Mouse (Mus musculus) heart, embryonic 16.5 days (tissue): ENCODE measurements around the gene Col25a1. TPM values are rescaled to one million over a fixed set of nuclear protein-coding genes. Genes with fewer than 3 reads are reported as not detected.

Experiments used
- ATAC-seq: fragments of 200-750 bp; cut with Nextera tagmentation; replicated peaks from 2 replicates; pipeline ENCODE4 v1.8.0; 2017; ENCODE audit warnings: moderate number of reproducible peaks; ENCODE audit not compliant: insufficient read depth, low FRiP score; ENCODE audit errors: extremely low read depth
- H3K27ac ChIP-seq: fragments of 300-500 bp; sonication (generic); 2 replicates; pipeline ENCODE4 v1.5.1; 2014; ENCODE audit warnings: mild to moderate bottlenecking, low read length, control low read depth, moderate library complexity
- H3K27me3 ChIP-seq: fragments of 300-500 bp; sonication (generic); 2 replicates; pipeline ENCODE4 v1.6.1; 2014; ENCODE audit warnings: low read length, mixed read lengths; ENCODE audit not compliant: control insufficient read depth, insufficient read depth
- H3K36me3 ChIP-seq: fragments of 300-500 bp; sonication (generic); 2 replicates; pipeline ENCODE4 v1.6.1; 2014; ENCODE audit not compliant: control insufficient read depth, insufficient read depth
- H3K4me1 ChIP-seq: fragments of 300-500 bp; sonication (generic); 2 replicates; pipeline ENCODE4 v1.6.1; 2014; ENCODE audit warnings: low read length, mixed read lengths; ENCODE audit not compliant: control insufficient read depth, insufficient read depth
- H3K4me2 ChIP-seq: fragments of 300-500 bp; sonication (generic); 2 replicates; pipeline ENCODE4 v1.6.1; 2014; ENCODE audit warnings: low read depth, mild to moderate bottlenecking, control low read depth, low read length
- H3K4me3 ChIP-seq: fragments of 300-500 bp; sonication (generic); 2 replicates; pipeline ENCODE4 v1.5.1; 2014; ENCODE audit warnings: mild to moderate bottlenecking, control low read depth, low read length
- H3K9ac ChIP-seq: fragments of 300-500 bp; sonication (generic); 2 replicates; pipeline ENCODE4 v1.6.1; 2014; ENCODE audit warnings: low read length, control low read depth
- H3K9me3 ChIP-seq: fragments of 300-500 bp; sonication (generic); replicated peaks from 2 replicates; pipeline ENCODE4 v1.6.1; 2016; ENCODE audit warnings: low read length; ENCODE audit not compliant: control insufficient read depth
- WGBS: fragments of 180-500 bp; shearing (Covaris S2); extraction: QIAGEN DNeasy Blood & Tissue Kit; methylation state at CpG from one replicate; pipeline ENCODE4 v1.1.7; 2014; 5-methylcytosine and 5-hydroxymethylcytosine counted together
- polyA plus RNA-seq: library from polyadenylated mRNA; unstranded; fragments of >200 nt; fragmentation: Nextera tagmentation; extraction: Ambion mirVana; gene quantifications from 2 replicates; pipeline ENCODE4 v1.2.1, GENCODE M21; 2015

Col25a1 gene
- polyA plus RNA-seq, result 1.2 and 2.1 TPM in 2 replicates

DNA sequence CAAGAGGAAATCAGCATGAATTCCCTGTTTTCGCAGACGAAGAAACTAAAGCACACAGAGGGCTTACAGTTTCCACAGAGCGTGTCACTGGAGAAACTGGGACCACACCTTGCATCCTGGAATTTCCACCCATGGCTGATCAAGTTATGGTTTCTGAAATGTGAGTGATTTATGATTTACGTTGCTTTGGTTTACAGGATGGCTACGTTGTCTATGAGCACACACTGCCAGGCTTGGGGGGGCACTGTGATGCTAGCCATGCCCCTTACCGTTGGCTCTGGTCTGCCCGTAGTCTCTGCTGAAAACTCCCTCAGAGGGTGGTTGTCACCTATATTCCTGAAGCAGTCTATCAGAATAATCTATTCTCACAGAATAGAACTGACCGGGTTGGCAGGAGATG is at the start of gene Col25a1:
Gene Col25a1, plus strand, starts transcription at position 301 of the 400 bp plus-strand sequence.
- Histone ChIP-seq H3K9me3 (no peaks in the 10 kb centered on the region), H3K4me2 (no peak within 1 kb of the TSS), H3K4me3 (no peak within 1 kb of the TSS), H3K36me3 (no peaks in the 10 kb centered on the region), H3K27me3 (no peaks in the 10 kb centered on the region), H3K27ac (no peak within 1 kb of the TSS), H3K4me1 (no peaks in the 10 kb centered on the region), H3K9ac (no peak within 1 kb of the TSS)
- ATAC-seq, result no peak
- 84% methylated on average over 8 of the region's 8 CpGs for WGBS

- no peak for ATAC-seq
- H3K27me3 ChIP-seq, result no peaks in the 10 kb centered on the region
- no peaks in the 10 kb centered on the region for H3K4me1 ChIP-seq
- H3K4me3 ChIP-seq, result no peak overlapping the region
- no peaks in the 10 kb centered on the region for H3K36me3 ChIP-seq
- H3K9ac ChIP-seq, result no peak overlapping the region
- no peak overlapping the region for H3K4me2 ChIP-seq
- H3K27ac ChIP-seq, result no peak overlapping the region
- H3K9me3 ChIP-seq, result peaks cover 4% of the 10 kb centered on the region; the same call in 1 of the 2 replicates
- WGBS, result 43% methylated on average over 2 of the region's 2 CpGs
Observed at GRCm38 (mm10) chr3:130083312-130083711, 48.0 kb upstream of the Col25a1 start.

GRCm38 (mm10) chr3:130086372-130087080 is 44.8 kb upstream of the Col25a1 start:
- Histone ChIP-seq H3K9ac (no peak overlapping the region), H3K4me3 (no peak overlapping the region), H3K4me2 (no peak overlapping the region), H3K27me3 (no peaks in the 10 kb centered on the region), H3K4me1 (no peaks in the 10 kb centered on the region), H3K27ac (no peak overlapping the region), H3K36me3 (no peaks in the 10 kb centered on the region), H3K9me3 (peaks cover 4% of the 10 kb centered on the region; the same call in 1 of the 2 replicates)
- WGBS, result 61% methylated on average over 13 of the region's 13 CpGs
- no peak for ATAC-seq

DNA sequence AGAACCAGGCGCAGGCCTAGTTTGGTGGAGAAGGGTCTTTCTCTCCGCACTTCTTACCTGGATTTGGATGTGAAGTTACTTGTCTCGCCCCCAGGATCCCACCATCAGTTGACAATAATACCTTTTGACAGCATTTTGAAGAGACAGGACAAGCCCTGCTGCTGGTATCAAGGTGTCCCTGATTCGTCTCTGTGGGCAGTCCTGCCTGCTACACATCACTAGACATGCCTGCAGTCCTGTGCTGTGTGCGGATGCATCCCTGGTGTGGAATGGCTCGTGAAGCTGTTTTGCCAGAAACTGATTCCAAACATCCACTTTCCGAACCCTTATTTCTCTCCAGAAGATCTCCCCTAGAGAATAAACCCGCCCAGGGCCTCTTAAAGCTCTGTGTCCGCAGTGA is 43.8 kb upstream of the Col25a1 start:
- Histone ChIP-seq H3K9ac (no peak overlapping the region), H3K4me2 (no peak overlapping the region), H3K4me3 (no peak overlapping the region), H3K36me3 (no peaks in the 10 kb centered on the region), H3K9me3 (peaks cover 4% of the 10 kb centered on the region; the same call in 1 of the 2 replicates), H3K27me3 (no peaks in the 10 kb centered on the region), H3K27ac (no peak overlapping the region), H3K4me1 (no peaks in the 10 kb centered on the region)
- ATAC-seq, result no peak
- 81% methylated on average over 9 of the region's 9 CpGs for WGBS

DNA sequence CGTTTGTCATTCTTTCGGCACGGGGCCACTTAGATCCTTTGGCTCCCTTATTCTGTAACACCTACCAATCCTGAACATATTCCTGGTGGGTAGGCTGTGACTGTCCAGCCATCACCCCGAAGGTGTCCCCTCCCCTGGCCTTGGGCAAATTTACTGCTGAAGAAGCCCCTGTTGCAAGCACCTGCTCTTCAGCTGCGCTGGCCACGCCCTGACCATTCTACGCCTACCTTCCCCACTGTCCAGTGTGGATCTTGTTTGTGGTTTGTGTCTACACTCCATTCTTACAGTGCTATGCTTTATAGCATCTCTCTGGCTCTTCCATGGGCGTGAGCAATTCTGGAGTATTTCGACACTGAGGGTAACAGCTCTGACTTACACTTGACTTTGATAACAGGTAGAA is 42.6 kb upstream of the Col25a1 start:
- Histone ChIP-seq H3K27ac (no peak overlapping the region), H3K9ac (no peak overlapping the region), H3K4me2 (no peak overlapping the region), H3K36me3 (no peaks in the 10 kb centered on the region), H3K4me1 (no peaks in the 10 kb centered on the region), H3K4me3 (no peak overlapping the region), H3K27me3 (no peaks in the 10 kb centered on the region), H3K9me3 (peaks cover 4% of the 10 kb centered on the region; the same call in 1 of the 2 replicates)
- 82% methylated on average over 9 of the region's 9 CpGs for WGBS
- ATAC-seq, result no peak

- Histone ChIP-seq H3K9ac (no peak overlapping the region), H3K4me2 (no peak overlapping the region), H3K27me3 (no peaks in the 10 kb centered on the region), H3K36me3 (no peaks in the 10 kb centered on the region), H3K9me3 (no peaks in the 10 kb centered on the region; the same call in 1 of the 2 replicates), H3K4me3 (no peak overlapping the region), H3K4me1 (no peaks in the 10 kb centered on the region), H3K27ac (no peak overlapping the region)
- ATAC-seq, result no peak
- WGBS, result 65% methylated on average over 9 of the region's 9 CpGs
Observed at GRCm38 (mm10) chr3:130090460-130090859, 40.8 kb upstream of the Col25a1 start.

DNA sequence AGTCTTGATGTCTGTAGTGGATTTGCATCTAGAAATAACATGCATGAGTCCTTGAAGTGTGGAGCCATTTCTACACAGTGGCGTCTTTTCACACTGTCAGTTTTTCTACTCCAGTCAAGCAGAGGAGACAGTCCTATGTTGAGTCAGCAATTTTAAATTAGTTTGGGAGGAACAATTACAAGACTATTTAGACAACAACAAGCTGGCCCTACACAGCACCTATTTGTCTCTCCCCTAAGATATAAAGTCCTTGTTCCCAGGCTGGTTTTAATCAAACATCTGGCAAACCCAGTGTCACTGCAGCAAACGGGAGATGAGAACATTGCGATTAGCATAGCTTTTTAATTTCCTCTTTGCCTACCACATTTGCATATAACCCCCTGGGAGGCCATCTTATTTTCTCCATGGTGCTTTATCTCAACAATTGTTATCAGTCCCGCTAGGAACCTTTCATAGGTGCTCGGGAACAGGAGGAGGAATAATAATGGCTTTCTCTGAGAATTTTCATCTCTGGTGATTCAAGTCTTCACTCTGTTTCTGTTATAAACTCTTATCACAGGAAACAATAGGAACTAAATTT is 37.1 kb upstream of the Col25a1 start:
- no peak for ATAC-seq
- WGBS, result 61% methylated on average over 5 of the region's 5 CpGs

GRCm38 (mm10) chr3:130095160-130095781 is 36.0 kb upstream of the Col25a1 start:
- Histone ChIP-seq H3K27me3 (no peaks in the 10 kb centered on the region), H3K9ac (no peak overlapping the region), H3K4me3 (no peak overlapping the region), H3K9me3 (no peaks in the 10 kb centered on the region), H3K4me1 (no peaks in the 10 kb centered on the region), H3K27ac (no peak overlapping the region), H3K36me3 (no peaks in the 10 kb centered on the region), H3K4me2 (no peak overlapping the region)
- ATAC-seq, result no peak
- 39% methylated on average over 5 of the region's 5 CpGs for WGBS

More for the DNA sequence above, 37.1 kb upstream of the Col25a1 start:
- Histone ChIP-seq H3K4me1 (no peaks in the 10 kb centered on the region), H3K4me3 (no peak overlapping the region), H3K27ac (no peak overlapping the region), H3K9me3 (no peaks in the 10 kb centered on the region), H3K9ac (no peak overlapping the region), H3K27me3 (no peaks in the 10 kb centered on the region), H3K36me3 (no peaks in the 10 kb centered on the region), H3K4me2 (no peak overlapping the region)

DNA sequence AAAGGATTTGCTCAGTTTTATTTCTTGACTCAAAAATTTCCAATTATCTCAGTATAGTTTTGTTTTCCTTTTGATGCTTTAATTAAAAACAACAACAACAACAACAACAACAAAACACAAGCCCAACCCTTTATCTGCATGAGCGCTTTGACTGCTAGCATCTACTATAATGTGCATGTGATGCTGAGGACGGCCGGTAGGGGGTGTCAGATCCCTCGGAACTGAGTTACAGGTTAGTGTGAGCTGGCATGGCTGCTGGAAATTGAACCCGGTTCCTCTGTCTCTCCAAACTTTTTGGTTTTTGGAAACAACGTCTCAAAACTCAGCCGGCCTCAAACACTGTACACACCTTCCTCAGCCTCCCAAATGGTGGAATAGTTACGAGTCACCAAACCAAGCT is 27.8 kb upstream of the Col25a1 start:
- no peak overlapping the region for H3K4me2 ChIP-seq
- peaks cover 3% of the 10 kb centered on the region; the same call in 1 of the 2 replicates for H3K4me1 ChIP-seq
- ATAC-seq, result no peak
- WGBS, result 71% methylated on average over 8 of the region's 8 CpGs
- no peak overlapping the region for H3K27ac ChIP-seq
- no peaks in the 10 kb centered on the region for H3K9me3 ChIP-seq
- no peak overlapping the region for H3K9ac ChIP-seq
- H3K4me3 ChIP-seq, result no peak overlapping the region
- H3K36me3 ChIP-seq, result no peaks in the 10 kb centered on the region
- H3K27me3 ChIP-seq, result no peaks in the 10 kb centered on the region
